Mouse (Mus musculus): ENCODE measurements around the gene Trim31. TPM values are rescaled to one million over a fixed set of nuclear protein-coding genes. Genes with fewer than 3 reads are reported as not detected.
"Not testable (repeated sequence)": the region's sequence is repeated elsewhere in the genome, so short reads cannot be mapped to it uniquely, and the experiment has no call there.

The Trim31 gene
- polyA plus RNA-seq, 1 experiment, result not detected

- H3K36me3 ChIP-seq (ENCODE audit: control insufficient read depth, insufficient read depth, low read length, poor library complexity, severe bottlenecking), result no peaks in the 10 kb centered on the region
- TF ChIP-seq POLR2A (IDR thresholded peaks at IDR 0.05; ENCODE audit: insufficient read depth, low read length), result no peak
- no peak for TF ChIP-seq EP300 (IDR thresholded peaks at IDR 0.05; ENCODE audit: insufficient read depth, low read depth, low read length)
- no peaks in the 10 kb centered on the region for H3K4me1 ChIP-seq (ENCODE audit: control insufficient read depth, insufficient read depth, low read length)
- no peak overlapping the region for H3K9ac ChIP-seq (ENCODE audit: low read depth, poor library complexity, severe bottlenecking)
- no peak overlapping the region for H3K4me3 ChIP-seq (ENCODE audit: low read depth, low read length)
- H3K9me3 ChIP-seq (replicated peaks; ENCODE audit: control insufficient read depth, insufficient read depth, low read length, poor library complexity, severe bottlenecking), result no peaks in the 10 kb centered on the region
- no peak overlapping the region for H3K27ac ChIP-seq (ENCODE audit: insufficient read depth, low read length)
- no peaks in the 10 kb centered on the region for H3K27me3 ChIP-seq (ENCODE audit: control insufficient read depth, insufficient read depth, low read length, poor library complexity, severe bottlenecking)
These were observed 27.7 kb upstream of the Trim31 start for GRCm38 (mm10) chr17:36869955-36870810.

GRCm38 (mm10) chr17:36874636-36875035 is 23.3 kb upstream of the Trim31 start:
- no peak overlapping the region for H3K9ac ChIP-seq (ENCODE audit: low read depth, poor library complexity, severe bottlenecking)
- no peaks in the 10 kb centered on the region for H3K9me3 ChIP-seq (replicated peaks; ENCODE audit: control insufficient read depth, insufficient read depth, low read length, poor library complexity, severe bottlenecking)
- no peaks in the 10 kb centered on the region for H3K4me1 ChIP-seq (ENCODE audit: control insufficient read depth, insufficient read depth, low read length)
- H3K4me3 ChIP-seq (ENCODE audit: low read depth, low read length), result no peak overlapping the region
- H3K27me3 ChIP-seq (ENCODE audit: control insufficient read depth, insufficient read depth, low read length, poor library complexity, severe bottlenecking), result no peaks in the 10 kb centered on the region
- H3K36me3 ChIP-seq (ENCODE audit: control insufficient read depth, insufficient read depth, low read length, poor library complexity, severe bottlenecking), result no peaks in the 10 kb centered on the region
- TF ChIP-seq POLR2A (IDR thresholded peaks at IDR 0.05; ENCODE audit: insufficient read depth, low read length) (no peak), CTCF (IDR thresholded peaks at IDR 0.05; ENCODE audit: low read depth, low read length) (no peak), EP300 (IDR thresholded peaks at IDR 0.05; ENCODE audit: insufficient read depth, low read depth, low read length) (no peak)
- no peak overlapping the region for H3K27ac ChIP-seq (ENCODE audit: insufficient read depth, low read length)

GRCm38 (mm10) chr17:36883350-36883749 is 14.6 kb upstream of the Trim31 start:
- no peaks in the 10 kb centered on the region for H3K9me3 ChIP-seq (replicated peaks; ENCODE audit: control insufficient read depth, insufficient read depth, low read length, poor library complexity, severe bottlenecking)
- no peaks in the 10 kb centered on the region for H3K36me3 ChIP-seq (ENCODE audit: control insufficient read depth, insufficient read depth, low read length, poor library complexity, severe bottlenecking)
- no peak overlapping the region for H3K4me3 ChIP-seq (ENCODE audit: low read depth, low read length)
- no peaks in the 10 kb centered on the region for H3K27me3 ChIP-seq (ENCODE audit: control insufficient read depth, insufficient read depth, low read length, poor library complexity, severe bottlenecking)
- no peak overlapping the region for H3K9ac ChIP-seq (ENCODE audit: low read depth, poor library complexity, severe bottlenecking)
- H3K4me1 ChIP-seq (ENCODE audit: control insufficient read depth, insufficient read depth, low read length), result no peaks in the 10 kb centered on the region
- no peak overlapping the region for H3K27ac ChIP-seq (ENCODE audit: insufficient read depth, low read length)
- TF ChIP-seq EP300 (IDR thresholded peaks at IDR 0.05; ENCODE audit: insufficient read depth, low read depth, low read length), result no peak
- TF ChIP-seq POLR2A (IDR thresholded peaks at IDR 0.05; ENCODE audit: insufficient read depth, low read length), result no peak
- no peak for TF ChIP-seq CTCF (IDR thresholded peaks at IDR 0.05; ENCODE audit: low read depth, low read length)

- no peak for TF ChIP-seq EP300 (IDR thresholded peaks at IDR 0.05; ENCODE audit: insufficient read depth, low read depth, low read length)
- TF ChIP-seq POLR2A (IDR thresholded peaks at IDR 0.05; ENCODE audit: insufficient read depth, low read length), result no peak
- no peak for TF ChIP-seq CTCF (IDR thresholded peaks at IDR 0.05; ENCODE audit: low read depth, low read length)
- Histone ChIP-seq H3K9me3 (replicated peaks; ENCODE audit: control insufficient read depth, insufficient read depth, low read length, poor library complexity, severe bottlenecking) (no peaks in the 10 kb centered on the region), H3K4me1 (ENCODE audit: control insufficient read depth, insufficient read depth, low read length) (no peaks in the 10 kb centered on the region), H3K4me3 (ENCODE audit: low read depth, low read length) (no peak overlapping the region), H3K27ac (ENCODE audit: insufficient read depth, low read length) (no peak overlapping the region), H3K27me3 (ENCODE audit: control insufficient read depth, insufficient read depth, low read length, poor library complexity, severe bottlenecking) (no peaks in the 10 kb centered on the region), H3K9ac (ENCODE audit: low read depth, poor library complexity, severe bottlenecking) (no peak overlapping the region), H3K36me3 (ENCODE audit: control insufficient read depth, insufficient read depth, low read length, poor library complexity, severe bottlenecking) (no peaks in the 10 kb centered on the region)
These were observed 12.7 kb upstream of the Trim31 start for GRCm38 (mm10) chr17:36885132-36885790.

GRCm38 (mm10) chr17:36890073-36890903 is 7.6 kb upstream of the Trim31 start, which contains the start of gene Trim40:
Gene Trim40 (minus strand): TSS chr17:36890123.
- Histone ChIP-seq H3K4me1 (ENCODE audit: control insufficient read depth, insufficient read depth, low read length) (no peaks in the 10 kb centered on the region), H3K36me3 (ENCODE audit: control insufficient read depth, insufficient read depth, low read length, poor library complexity, severe bottlenecking) (no peaks in the 10 kb centered on the region), H3K9ac (ENCODE audit: low read depth, poor library complexity, severe bottlenecking) (no peak within 1 kb of the TSS), H3K27me3 (ENCODE audit: control insufficient read depth, insufficient read depth, low read length, poor library complexity, severe bottlenecking) (no peaks in the 10 kb centered on the region), H3K27ac (ENCODE audit: insufficient read depth, low read length) (no peak within 1 kb of the TSS), H3K9me3 (replicated peaks; ENCODE audit: control insufficient read depth, insufficient read depth, low read length, poor library complexity, severe bottlenecking) (no peaks in the 10 kb centered on the region), H3K4me3 (ENCODE audit: low read depth, low read length) (no peak within 1 kb of the TSS)
- TF ChIP-seq EP300 (IDR thresholded peaks at IDR 0.05; ENCODE audit: insufficient read depth, low read depth, low read length), result no peak
- no peak for TF ChIP-seq POLR2A (IDR thresholded peaks at IDR 0.05; ENCODE audit: insufficient read depth, low read length)
- TF ChIP-seq CTCF (IDR thresholded peaks at IDR 0.05; ENCODE audit: low read depth, low read length), result no peak

GRCm38 (mm10) chr17:36891496-36891895 is 6.4 kb upstream of the Trim31 start:
- H3K27me3 ChIP-seq (ENCODE audit: control insufficient read depth, insufficient read depth, low read length, poor library complexity, severe bottlenecking); H3K9ac ChIP-seq (ENCODE audit: low read depth, poor library complexity, severe bottlenecking): not testable (repeated sequence)

More at GRCm38 (mm10) chr17:36891496-36891895, 6.4 kb upstream of the Trim31 start:
- H3K36me3 ChIP-seq (ENCODE audit: control insufficient read depth, insufficient read depth, low read length, poor library complexity, severe bottlenecking); H3K4me1 ChIP-seq (ENCODE audit: control insufficient read depth, insufficient read depth, low read length); H3K9me3 ChIP-seq (replicated peaks; ENCODE audit: control insufficient read depth, insufficient read depth, low read length, poor library complexity, severe bottlenecking); H3K4me3 ChIP-seq (ENCODE audit: low read depth, low read length); H3K27ac ChIP-seq (ENCODE audit: insufficient read depth, low read length): not testable (repeated sequence)

Measured in ES-Bruce4 (cell line).